Mouse (Mus musculus): ENCODE data around the gene Rap2c. TPM values are rescaled to one million over a fixed set of nuclear protein-coding genes. Genes with fewer than 3 reads are reported as not detected.

Rap2c gene
- total RNA-seq, 2 experiments from 2014 or later, result 21.8 to 25.6 TPM

DNA sequence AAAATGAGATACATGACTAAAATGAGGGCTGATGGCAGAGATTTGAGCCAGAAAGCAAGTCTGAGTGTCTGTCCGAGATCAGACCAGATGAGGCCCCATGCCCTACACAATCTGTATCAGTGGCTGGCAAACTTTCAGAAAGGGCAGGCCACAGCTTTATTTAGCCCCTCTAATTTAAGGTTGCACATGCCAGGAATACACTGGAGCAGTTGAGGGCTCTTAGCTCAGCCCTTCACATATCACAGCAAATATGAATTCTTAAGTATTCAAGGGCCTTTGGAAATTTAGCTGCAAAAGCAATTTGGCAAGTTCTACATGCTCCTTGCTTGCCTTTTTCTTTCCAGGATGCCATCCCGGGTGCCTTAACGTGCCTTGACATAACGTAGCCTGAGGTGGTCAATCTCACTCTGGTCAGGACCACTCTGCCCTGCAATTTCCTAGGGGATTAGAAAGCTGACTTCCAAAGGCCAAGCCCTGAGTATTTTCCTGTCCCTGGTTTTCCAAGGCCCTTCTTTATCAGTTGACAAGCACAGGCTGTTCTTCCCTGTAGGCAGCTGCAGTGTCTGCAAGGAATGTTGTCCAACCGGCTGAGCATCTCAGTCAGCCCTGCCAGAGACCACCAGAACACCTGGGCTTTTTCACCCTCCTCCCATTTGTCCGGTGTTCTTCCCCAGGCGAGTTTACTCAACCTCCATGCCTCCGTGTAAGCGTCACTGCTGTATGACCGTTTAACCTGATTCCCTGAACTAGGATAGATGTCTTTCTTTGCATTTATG, 49.5 kb downstream of the Rap2c start:
- DNase-seq, result no peak

DNA sequence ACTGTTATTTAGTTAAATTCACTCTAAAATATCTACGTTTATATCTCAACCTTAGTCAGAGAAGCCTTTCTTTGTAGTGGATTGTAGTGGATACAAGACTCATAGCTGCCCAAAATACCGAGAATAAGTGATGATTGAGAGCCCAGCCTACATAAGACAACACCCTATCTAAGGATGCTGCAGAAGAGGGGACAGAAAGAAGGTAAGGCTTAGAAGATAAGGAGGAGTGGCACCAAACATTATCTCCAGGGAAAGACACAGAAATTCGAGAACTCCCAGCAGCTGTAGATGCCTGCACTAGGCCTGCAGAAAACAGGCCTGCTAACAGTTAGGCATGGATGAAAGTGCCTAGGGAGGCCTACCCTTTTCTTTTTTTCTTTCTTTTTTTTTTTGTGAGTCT, 52.7 kb downstream of the Rap2c start:
- DNase-seq, result no peak

DNA sequence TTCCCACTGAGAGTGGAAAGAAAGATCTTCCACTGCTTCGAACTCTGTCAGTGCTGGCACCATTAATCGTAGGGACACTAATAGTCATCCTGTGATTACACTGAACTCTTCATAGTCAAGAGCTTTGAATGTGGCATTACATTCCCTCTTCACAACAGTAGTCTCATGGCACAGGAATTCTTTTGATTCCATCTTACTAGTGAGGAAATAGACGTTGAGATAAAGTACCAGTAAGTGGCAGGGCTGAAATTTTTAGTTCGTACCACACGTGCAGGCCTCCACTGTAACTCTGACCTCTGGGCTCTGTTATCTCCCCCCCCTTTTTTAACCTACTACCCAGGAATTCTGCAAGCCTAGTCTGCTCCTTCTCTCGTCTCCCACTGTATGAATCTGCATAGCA, 54.9 kb downstream of the Rap2c start:
- DNase-seq, result no peak

Other genes starting within 250 kb of the Rap2c start
- 1 to 10 TPM; 1.6 to 3.4 TPM for gene Stk26, start 177.0 kb downstream of the Rap2c start, total RNA-seq (2021)
- gene Frmd7, start 75.3 kb downstream of the Rap2c start, total RNA-seq (2021), result under 1 TPM; 0.13 to 0.17 TPM
- 1 to 10 TPM; 1.1 to 1.3 TPM for gene Mbnl3, start 188.5 kb upstream of the Rap2c start, total RNA-seq (2021)